Mouse (Mus musculus) ovary, adult 18-20 months (tissue): ENCODE measurements around the gene Gm11568.
"Not testable (repeated sequence)": the region's sequence is repeated elsewhere in the genome, so short reads cannot be mapped to it uniquely, and the experiment has no call there.

ENCODE experiments used
- DNase-seq: peaks from one replicate; pipeline ENCODE4 v3.0.0; 2022; ENCODE audit warnings: low spot score, mixed read lengths

The Gm11568 gene

DNA sequence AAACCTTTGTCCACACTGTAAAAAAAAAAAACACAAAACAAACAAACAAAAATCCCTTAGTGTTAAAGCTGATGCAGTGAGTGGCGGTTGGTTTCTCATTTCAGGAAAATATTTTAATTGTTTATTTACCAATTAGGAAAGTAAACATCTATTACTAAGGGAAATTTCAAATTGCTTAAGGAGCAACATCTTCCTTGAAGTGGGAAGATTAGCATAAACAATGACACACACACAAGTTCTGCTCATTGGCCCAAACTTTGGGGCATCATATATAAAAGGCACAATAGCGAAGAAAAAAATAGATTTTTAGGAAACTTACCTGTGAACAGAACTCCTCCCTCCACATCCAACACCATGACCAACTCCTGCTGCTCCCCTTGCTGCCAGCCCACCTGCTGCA is at the start of gene Gm11568:
TSS of gene Gm11568 (plus strand) at position 301 of the 400 bp plus-strand sequence.
- no peak for DNase-seq

DNA sequence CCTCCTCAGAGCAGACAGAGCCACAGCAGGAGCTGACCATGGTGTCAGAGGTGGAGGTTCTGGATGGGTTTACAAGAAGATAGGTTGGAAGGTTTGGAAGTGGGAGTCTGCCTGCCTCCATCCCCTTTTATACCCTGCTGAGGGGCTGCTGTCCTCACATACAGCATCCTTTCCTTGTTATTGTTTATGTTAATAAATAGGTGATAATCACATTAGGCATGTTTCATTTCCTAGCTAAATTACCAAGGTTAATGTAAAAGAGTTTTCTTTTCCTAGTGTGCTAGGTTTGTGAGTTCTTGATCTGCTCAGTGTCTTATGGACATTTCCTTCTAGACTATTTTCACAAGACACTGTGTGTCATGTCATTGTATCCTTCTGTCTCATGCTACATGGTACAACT is 47.9 kb upstream of the Gm11568 start, which contains the start of gene Krtap4-13:
TSS of gene Krtap4-13 (minus strand) at position 101 of the 400 bp plus-strand sequence.
- DNase-seq: not testable (repeated sequence)

DNA sequence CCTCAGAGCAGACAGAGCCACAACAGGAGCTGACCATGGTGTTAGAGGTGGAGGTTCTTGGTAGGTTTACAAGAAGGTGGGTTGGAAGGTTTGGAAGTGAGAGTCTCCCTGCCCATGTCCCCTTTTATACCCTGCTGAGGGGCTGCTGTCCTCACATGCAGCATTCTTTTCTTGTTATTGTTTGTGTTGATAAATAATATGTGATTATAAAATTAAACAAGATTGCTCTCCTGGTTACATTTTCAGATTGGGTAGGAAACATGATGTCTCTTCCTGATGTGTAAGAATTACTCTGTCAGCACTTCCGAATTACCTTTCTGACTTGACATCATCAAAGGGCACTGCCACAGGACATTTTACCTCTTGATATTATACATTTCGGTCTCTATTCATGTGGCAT is 42.2 kb upstream of the Gm11568 start, which contains the start of gene Gm11564:
TSS of gene Gm11564 (minus strand) at position 101 of the 400 bp plus-strand sequence.
- not testable (repeated sequence) for DNase-seq

DNA sequence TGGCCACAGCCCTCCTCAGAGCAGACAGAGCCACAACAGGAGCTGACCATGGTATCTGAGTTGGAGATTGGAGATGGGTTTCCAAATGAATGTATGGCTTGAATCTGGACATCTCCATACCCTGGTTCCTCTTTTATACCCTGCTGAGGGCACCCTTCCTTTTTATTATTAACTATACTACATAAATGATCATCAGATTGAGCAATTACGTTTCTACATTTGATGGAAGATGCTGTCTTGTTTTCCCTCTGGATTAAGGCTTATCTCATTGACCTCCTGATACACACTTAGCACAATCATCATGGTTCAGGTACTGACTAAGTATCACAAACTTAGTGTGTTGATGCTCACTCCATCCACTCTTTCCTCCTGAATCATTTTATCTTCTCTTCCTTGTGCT is 19.8 kb upstream of the Gm11568 start, which contains the start of gene 2300003K06Rik:
TSS of gene 2300003K06Rik (minus strand) at position 101 of the 400 bp plus-strand sequence.
- no peak for DNase-seq

DNA sequence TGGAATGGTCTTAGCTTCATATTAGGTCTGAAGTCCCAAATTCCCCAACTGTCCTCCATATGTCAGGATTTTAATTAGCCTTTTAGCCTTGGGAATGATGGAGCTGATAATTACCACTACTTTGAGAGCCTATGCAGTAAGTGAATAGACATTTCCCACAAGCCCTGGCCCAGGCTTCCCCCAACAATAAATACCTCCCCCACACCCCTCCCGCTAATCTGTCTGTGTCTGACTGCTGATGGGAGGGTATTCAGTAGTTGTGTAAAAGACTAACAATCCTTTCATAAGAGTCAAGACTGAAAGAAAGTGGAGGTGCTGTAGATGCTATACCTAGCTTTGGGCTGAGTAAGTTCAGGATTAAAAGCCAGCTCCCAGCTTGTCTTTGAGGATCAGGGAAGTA is 15.5 kb upstream of the Gm11568 start:
- DNase-seq: no peak

DNA sequence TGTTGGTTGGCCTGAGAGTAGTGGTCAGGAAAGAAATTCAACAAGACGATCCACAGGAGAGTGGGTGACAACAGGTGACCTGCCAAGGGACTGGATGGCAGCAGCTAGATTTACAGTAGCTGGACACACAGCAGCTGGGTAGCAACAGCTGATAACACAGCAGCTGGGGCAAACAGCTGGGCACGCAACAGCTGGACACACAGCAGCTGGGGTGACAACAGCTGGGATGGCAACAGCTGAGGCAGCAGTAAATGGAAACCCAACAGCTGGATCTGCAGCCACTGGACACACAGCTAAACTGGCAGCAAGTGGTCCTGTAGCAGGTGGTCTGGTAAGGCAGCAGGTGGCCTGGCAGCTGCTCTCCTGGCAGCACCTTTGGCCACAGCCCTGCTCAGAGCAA is 11.0 kb upstream of the Gm11568 start:
- DNase-seq: no peak

DNA sequence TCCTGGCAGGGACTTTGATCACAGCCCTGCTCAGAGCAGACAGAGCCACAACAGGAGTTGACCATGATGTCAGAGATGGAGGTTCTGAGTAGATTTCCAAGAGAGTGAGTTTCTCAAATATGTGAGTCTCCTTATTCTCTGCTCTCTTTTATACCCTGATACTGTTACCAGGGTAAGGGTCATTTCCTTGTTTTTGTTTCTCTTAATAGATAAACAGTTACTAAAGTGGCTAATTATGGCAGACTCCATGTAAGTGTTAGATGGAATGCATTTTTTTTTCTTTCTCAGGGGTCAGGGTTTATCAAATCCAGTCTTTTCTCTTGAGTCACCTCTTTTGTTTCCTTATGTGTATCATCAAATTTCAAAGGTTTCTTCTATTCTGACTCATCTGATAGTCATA is 6.2 kb upstream of the Gm11568 start, which contains the start of gene Krtap4-16:
TSS of gene Krtap4-16 (minus strand) at position 101 of the 400 bp plus-strand sequence.
- DNase-seq: no peak

DNA sequence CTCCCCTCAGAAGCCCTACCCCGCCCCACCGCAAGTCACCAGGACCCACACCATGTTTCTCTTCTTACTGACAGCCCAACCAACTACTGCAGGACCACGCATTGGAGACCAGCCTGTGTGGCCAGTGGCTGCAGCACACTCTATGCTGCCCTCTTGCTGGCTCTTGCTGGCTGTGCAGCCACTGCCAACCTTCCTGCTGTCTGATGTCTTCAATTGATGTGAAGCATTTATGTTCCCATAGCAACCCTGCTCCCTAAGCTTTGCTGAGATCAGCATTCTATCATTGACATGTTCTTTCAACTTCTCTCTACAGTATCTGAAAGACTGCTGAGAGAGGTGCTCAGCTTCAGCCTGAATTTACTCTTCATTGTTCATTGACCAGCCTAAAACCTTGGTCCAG is 3.6 kb upstream of the Gm11568 start:
- DNase-seq: no peak

DNA sequence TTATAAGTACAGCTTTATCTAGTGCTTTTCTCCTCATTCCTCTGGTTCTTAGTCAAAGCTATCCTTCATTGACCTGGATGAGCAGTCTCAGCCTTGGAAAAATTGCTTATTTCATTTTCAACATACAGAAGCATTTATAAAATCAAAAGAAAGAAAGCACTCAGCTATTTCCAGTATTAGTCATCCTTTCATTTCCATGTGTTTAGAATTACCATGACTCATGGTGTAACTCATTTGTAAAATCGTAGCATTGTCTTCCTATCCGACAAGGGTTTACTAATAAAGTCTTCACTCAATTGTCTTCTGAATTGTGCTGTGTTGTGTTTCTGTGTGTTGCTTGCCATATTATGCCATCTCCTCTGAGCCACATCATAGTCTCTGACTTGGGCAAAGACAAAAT is 1.0 kb downstream of the Gm11568 start:
- DNase-seq: no peak

DNA sequence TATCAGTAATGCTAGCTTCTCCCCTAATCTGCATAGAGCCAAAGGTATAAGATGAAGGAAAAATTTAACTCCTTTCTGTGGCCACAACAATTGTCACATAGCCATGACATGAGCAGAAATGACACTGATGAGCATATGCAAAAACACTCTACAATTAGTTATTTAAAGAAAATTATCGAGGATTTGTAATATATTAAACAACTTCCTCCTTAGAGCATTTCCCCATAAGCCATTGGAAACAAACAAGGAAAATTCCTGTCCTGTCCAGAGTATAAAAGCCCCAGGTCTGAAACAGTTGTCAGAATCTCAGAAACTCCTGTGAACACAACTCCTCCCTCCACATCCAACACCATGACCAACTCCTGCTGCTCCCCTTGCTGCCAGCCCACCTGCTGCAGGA is 6.5 kb downstream of the Gm11568 start, which contains the start of gene Gm11559:
TSS of gene Gm11559 (plus strand) at position 301 of the 400 bp plus-strand sequence.
- DNase-seq: not testable (repeated sequence)

DNA sequence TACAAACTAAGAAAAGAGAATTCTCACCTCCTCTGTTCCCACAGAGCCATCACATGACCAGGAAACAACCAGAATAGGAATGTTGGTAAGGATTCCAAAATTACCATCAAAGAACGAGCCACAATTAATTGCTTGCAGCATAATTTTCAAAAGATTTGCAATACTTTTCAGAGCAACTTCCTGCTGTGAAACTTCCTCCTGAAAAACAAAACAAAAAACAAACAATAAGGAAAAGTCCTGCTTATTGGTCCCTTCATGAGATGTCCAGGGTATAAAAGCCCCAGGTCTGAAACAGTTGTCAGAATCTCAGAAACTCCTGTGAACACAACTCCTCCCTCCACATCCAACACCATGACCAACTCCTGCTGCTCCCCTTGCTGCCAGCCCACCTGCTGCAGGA is 15.4 kb downstream of the Gm11568 start, which contains the start of gene Krtap9-1:
TSS of gene Krtap9-1 (plus strand) at position 301 of the 400 bp plus-strand sequence.
- DNase-seq: not testable (repeated sequence)

DNA sequence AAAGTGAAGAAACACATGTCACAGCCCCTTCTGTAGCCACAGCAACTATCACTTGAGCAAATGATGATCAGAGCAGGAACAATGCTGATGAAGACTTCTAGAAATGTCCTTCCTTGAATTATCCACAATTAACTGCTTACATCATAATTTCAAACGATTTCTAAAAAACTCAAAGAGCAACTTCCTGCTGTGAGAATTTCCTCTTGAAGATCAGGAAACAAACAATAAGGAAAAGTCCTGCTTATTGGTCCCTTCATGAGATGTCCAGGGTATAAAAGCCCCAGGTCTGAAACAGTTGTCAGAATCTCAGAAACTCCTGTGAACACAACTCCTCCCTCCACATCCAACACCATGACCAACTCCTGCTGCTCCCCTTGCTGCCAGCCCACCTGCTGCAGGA is 21.2 kb downstream of the Gm11568 start, which contains the start of gene Gm11567:
TSS of gene Gm11567 (plus strand) at position 301 of the 400 bp plus-strand sequence.
- DNase-seq: not testable (repeated sequence)

DNA sequence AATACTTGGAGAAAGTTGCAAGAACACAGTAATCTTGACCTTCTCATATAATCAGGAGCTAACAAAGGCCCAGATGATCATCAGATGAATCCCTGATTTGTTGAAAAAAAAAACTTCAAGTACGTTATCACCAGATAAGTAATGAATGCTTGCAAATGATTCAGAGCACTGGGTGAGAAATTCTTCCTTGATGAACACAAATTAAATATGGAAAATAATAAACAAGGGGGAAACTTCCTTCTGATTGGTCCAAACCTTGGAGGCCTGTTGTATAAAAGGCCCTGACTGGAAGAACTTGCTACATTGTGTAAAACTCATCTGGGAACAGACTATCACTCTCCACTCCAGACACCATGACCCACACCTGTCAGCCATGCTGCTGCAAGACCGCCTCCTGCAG is 49.9 kb downstream of the Gm11568 start, which contains the start of gene Krtap31-1:
TSS of gene Krtap31-1 (plus strand) at position 301 of the 400 bp plus-strand sequence.
- no peak for DNase-seq
